Mouse (Mus musculus) forebrain, embryonic 16.5 days (tissue): ENCODE measurements around the gene 4933407L21Rik. TPM values are rescaled to one million over a fixed set of nuclear protein-coding genes. Genes with fewer than 3 reads are reported as not detected.

Experiments used
- ATAC-seq: fragments of 200-750 bp; cut with Nextera tagmentation; 2 replicates; pipeline ENCODE4 v1.8.0; 2017; ENCODE audit warnings: mild to moderate bottlenecking, moderate library complexity
- H3K27ac ChIP-seq: fragments of 300-500 bp; sonication (generic); 2 replicates; pipeline ENCODE4 v1.5.1; 2014; ENCODE audit warnings: low read length, control low read depth
- H3K27me3 ChIP-seq: fragments of 300-500 bp; sonication (generic); replicated peaks from 2 replicates; pipeline ENCODE4 v1.6.1; 2014; ENCODE audit warnings: low read length; ENCODE audit not compliant: control insufficient read depth, insufficient read depth
- H3K36me3 ChIP-seq: fragments of 300-500 bp; sonication (generic); 2 replicates; pipeline ENCODE4 v1.6.1; 2014; ENCODE audit not compliant: control insufficient read depth, insufficient read depth
- H3K4me1 ChIP-seq: fragments of 300-500 bp; sonication (generic); replicated peaks from 2 replicates; pipeline ENCODE4 v1.6.1; 2014; ENCODE audit warnings: low read length; ENCODE audit not compliant: control insufficient read depth, insufficient read depth
- H3K4me2 ChIP-seq: fragments of 300-500 bp; sonication (generic); 2 replicates; pipeline ENCODE4 v1.6.1; 2014; ENCODE audit warnings: mild to moderate bottlenecking, low read length, control low read depth
- H3K4me3 ChIP-seq: fragments of 300-500 bp; sonication (generic); replicated peaks from 2 replicates; pipeline ENCODE4 v1.5.1; 2014; ENCODE audit warnings: mild to moderate bottlenecking, low read length, control low read depth
- H3K9ac ChIP-seq: fragments of 300-500 bp; sonication (generic); replicated peaks from 2 replicates; pipeline ENCODE4 v1.6.1; 2014; ENCODE audit warnings: low read depth, low read length, control low read depth
- H3K9me3 ChIP-seq: fragments of 300-500 bp; sonication (generic); 2 replicates; pipeline ENCODE4 v1.6.1; 2016; ENCODE audit warnings: low read length; ENCODE audit not compliant: control insufficient read depth
- WGBS: fragments of 180-500 bp; shearing (Covaris S2); extraction: QIAGEN DNeasy Blood & Tissue Kit; methylation state at CpG from one replicate; pipeline ENCODE4 v1.1.7; 2014; 5-methylcytosine and 5-hydroxymethylcytosine counted together
- polyA plus RNA-seq: library from polyadenylated mRNA; unstranded; fragments of >200 nt; fragmentation: Nextera tagmentation; extraction: Ambion mirVana; gene quantifications from 2 replicates; pipeline ENCODE4 v1.2.1, GENCODE M21; 2015

The 4933407L21Rik gene
- polyA plus RNA-seq, 1 experiment from 2014 or later: 5.6 TPM

- ATAC-seq: no peak
- no peak overlapping the region for H3K4me2 ChIP-seq
- 79% methylated on average over 2 of the region's 2 CpGs for WGBS
- H3K27me3 ChIP-seq: no peaks in the 10 kb centered on the region
- no peaks in the 10 kb centered on the region for H3K36me3 ChIP-seq
- H3K4me1 ChIP-seq: no peaks in the 10 kb centered on the region
- H3K9ac ChIP-seq: no peak overlapping the region
- no peak overlapping the region for H3K4me3 ChIP-seq
- no peaks in the 10 kb centered on the region for H3K9me3 ChIP-seq
- H3K27ac ChIP-seq: no peak overlapping the region
These were observed 20.9 kb downstream of the 4933407L21Rik start for GRCm38 (mm10) chr1:85949085-85949684.

GRCm38 (mm10) chr1:85955150-85955549, 26.9 kb downstream of the 4933407L21Rik start:
- Histone ChIP-seq H3K9ac (no peak overlapping the region), H3K9me3 (no peaks in the 10 kb centered on the region), H3K4me1 (no peaks in the 10 kb centered on the region), H3K27ac (no peak overlapping the region), H3K27me3 (no peaks in the 10 kb centered on the region), H3K36me3 (no peaks in the 10 kb centered on the region), H3K4me3 (no peak overlapping the region), H3K4me2 (no peak overlapping the region)
- ATAC-seq: no peak
- WGBS: 81% methylated on average over 3 of the region's 3 CpGs

- no peak for ATAC-seq
- 80% methylated on average over 5 of the region's 5 CpGs for WGBS
These were observed 29.0 kb downstream of the 4933407L21Rik start for GRCm38 (mm10) chr1:85957290-85957689.

GRCm38 (mm10) chr1:85957942-85958619, 29.8 kb downstream of the 4933407L21Rik start:
- no peaks in the 10 kb centered on the region for H3K27me3 ChIP-seq
- H3K9ac ChIP-seq: no peak overlapping the region
- no peak for ATAC-seq
- no peak overlapping the region for H3K4me3 ChIP-seq
- no peaks in the 10 kb centered on the region for H3K4me1 ChIP-seq
- WGBS: 56% methylated on average over 9 of the region's 9 CpGs
- no peaks in the 10 kb centered on the region for H3K36me3 ChIP-seq
- H3K4me2 ChIP-seq: no peak overlapping the region
- no peaks in the 10 kb centered on the region for H3K9me3 ChIP-seq
- H3K27ac ChIP-seq: no peak overlapping the region

More at GRCm38 (mm10) chr1:85957290-85957689, 29.0 kb downstream of the 4933407L21Rik start:
- Histone ChIP-seq H3K36me3 (no peaks in the 10 kb centered on the region), H3K27ac (no peak overlapping the region), H3K4me2 (no peak overlapping the region), H3K4me3 (no peak overlapping the region), H3K4me1 (no peaks in the 10 kb centered on the region), H3K9me3 (no peaks in the 10 kb centered on the region), H3K9ac (no peak overlapping the region), H3K27me3 (no peaks in the 10 kb centered on the region)

GRCm38 (mm10) chr1:85959129-85959888, 31.0 kb downstream of the 4933407L21Rik start:
- Histone ChIP-seq H3K4me2 (no peak overlapping the region), H3K27me3 (no peaks in the 10 kb centered on the region), H3K36me3 (no peaks in the 10 kb centered on the region), H3K9me3 (no peaks in the 10 kb centered on the region), H3K4me1 (no peaks in the 10 kb centered on the region), H3K4me3 (no peak overlapping the region), H3K27ac (no peak overlapping the region), H3K9ac (no peak overlapping the region)
- ATAC-seq: no peak
- 66% methylated on average over 6 of the region's 6 CpGs for WGBS

- H3K27me3 ChIP-seq: no peaks in the 10 kb centered on the region
- 81% methylated on average over 2 of the region's 2 CpGs for WGBS
- no peak for ATAC-seq
These were observed 31.6 kb downstream of the 4933407L21Rik start for GRCm38 (mm10) chr1:85959889-85960276.

GRCm38 (mm10) chr1:85960873-85961272, 32.6 kb downstream of the 4933407L21Rik start, which contains the start of gene Gpr55:
Gpr55 (minus strand) TSS chr1:85961007.
- Histone ChIP-seq H3K9me3 (no peaks in the 10 kb centered on the region), H3K27ac (no peak within 1 kb of the TSS), H3K27me3 (no peaks in the 10 kb centered on the region), H3K4me2 (no peak within 1 kb of the TSS), H3K4me3 (no peak within 1 kb of the TSS), H3K4me1 (no peaks in the 10 kb centered on the region), H3K36me3 (no peaks in the 10 kb centered on the region), H3K9ac (no peak within 1 kb of the TSS)
- no peak for ATAC-seq
- WGBS: 80% methylated on average over 5 of the region's 5 CpGs

More at GRCm38 (mm10) chr1:85959889-85960276, 31.6 kb downstream of the 4933407L21Rik start:
- Histone ChIP-seq H3K9me3 (no peaks in the 10 kb centered on the region), H3K4me2 (no peak overlapping the region), H3K36me3 (no peaks in the 10 kb centered on the region), H3K4me1 (no peaks in the 10 kb centered on the region), H3K9ac (no peak overlapping the region), H3K4me3 (no peak overlapping the region), H3K27ac (no peak overlapping the region)

- no peak for ATAC-seq
- no peak overlapping the region for H3K27ac ChIP-seq
- 80% methylated on average over 3 of the region's 3 CpGs for WGBS
- no peaks in the 10 kb centered on the region for H3K4me1 ChIP-seq
- H3K4me3 ChIP-seq: no peak overlapping the region
- H3K4me2 ChIP-seq: no peak overlapping the region
- no peaks in the 10 kb centered on the region for H3K9me3 ChIP-seq
- no peaks in the 10 kb centered on the region for H3K36me3 ChIP-seq
- H3K27me3 ChIP-seq: no peaks in the 10 kb centered on the region
- no peak overlapping the region for H3K9ac ChIP-seq
These were observed 33.8 kb downstream of the 4933407L21Rik start for GRCm38 (mm10) chr1:85962081-85962480.

- ATAC-seq: no peak
- H3K36me3 ChIP-seq: no peaks in the 10 kb centered on the region
- 0 out of 2 replicates have a peak, but pooled peaks cover 3% of the 10 kb centered on the region for H3K4me1 ChIP-seq
- H3K4me2 ChIP-seq: no peak overlapping the region
- H3K9me3 ChIP-seq: no peaks in the 10 kb centered on the region
- 70% methylated on average over 3 of the region's 3 CpGs for WGBS
- H3K27me3 ChIP-seq: no peaks in the 10 kb centered on the region
- H3K9ac ChIP-seq: no peak overlapping the region
- no peak overlapping the region for H3K4me3 ChIP-seq
- H3K27ac ChIP-seq: no peak overlapping the region
These were observed 37.6 kb downstream of the 4933407L21Rik start for GRCm38 (mm10) chr1:85965856-85966255.
